Mouse (Mus musculus): ENCODE data around the gene Ppp2r5e. TPM values are rescaled to one million over a fixed set of nuclear protein-coding genes. Genes with fewer than 3 reads are reported as not detected.

The Ppp2r5e gene
- total RNA-seq, 1 experiment from 2014 or later, result 26.7 TPM

DNA sequence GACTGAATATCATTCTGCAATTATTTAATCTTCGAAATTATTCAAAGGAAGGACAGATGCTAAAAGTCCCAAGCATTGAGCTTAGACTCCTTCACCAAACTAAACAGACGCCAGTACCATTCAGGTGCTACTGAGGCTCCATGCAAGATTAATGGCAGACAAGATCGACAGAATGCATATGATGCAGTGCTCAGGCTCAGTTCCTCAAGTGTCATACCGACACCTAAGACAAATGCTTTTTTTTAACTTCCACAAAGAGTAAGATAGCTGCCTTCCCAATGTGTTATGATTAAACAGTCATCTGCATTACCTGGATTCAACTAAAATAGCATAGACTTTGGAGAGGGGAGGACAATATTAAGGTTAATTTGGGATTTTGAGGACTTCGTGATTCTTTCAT is 1.6 kb downstream of the Ppp2r5e start:
- no peak for ATAC-seq (replicated peaks in 1 of 2; ENCODE audit: insufficient read depth in 1 of 2, low FRiP score in 2 of 2, low TSS enrichment in 1 of 2, low read depth in 1 of 2, poor library complexity in 2 of 2, severe bottlenecking in 2 of 2)

DNA sequence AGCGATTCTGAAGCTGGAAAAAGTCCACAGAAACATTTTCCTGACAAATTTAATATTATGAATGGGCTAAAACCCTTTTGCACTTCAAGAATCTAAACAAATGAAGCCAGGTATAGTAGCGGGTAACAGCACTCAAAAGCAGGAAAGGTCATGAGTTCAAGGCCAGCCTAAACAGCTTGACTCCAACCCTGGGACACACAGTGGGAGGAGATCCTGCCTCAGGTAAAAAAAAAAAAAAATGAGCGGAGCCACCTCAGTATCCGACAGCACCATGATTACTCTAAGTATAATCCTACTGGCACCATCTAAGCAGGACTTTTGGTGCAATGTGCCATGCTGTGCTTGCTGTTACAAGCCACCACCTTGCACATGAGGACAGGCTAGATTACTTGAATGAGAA is 2.2 kb downstream of the Ppp2r5e start:
- ATAC-seq (replicated peaks in 1 of 2; ENCODE audit: insufficient read depth in 1 of 2, low FRiP score in 2 of 2, low TSS enrichment in 1 of 2, low read depth in 1 of 2, poor library complexity in 2 of 2, severe bottlenecking in 2 of 2), result no peak

DNA sequence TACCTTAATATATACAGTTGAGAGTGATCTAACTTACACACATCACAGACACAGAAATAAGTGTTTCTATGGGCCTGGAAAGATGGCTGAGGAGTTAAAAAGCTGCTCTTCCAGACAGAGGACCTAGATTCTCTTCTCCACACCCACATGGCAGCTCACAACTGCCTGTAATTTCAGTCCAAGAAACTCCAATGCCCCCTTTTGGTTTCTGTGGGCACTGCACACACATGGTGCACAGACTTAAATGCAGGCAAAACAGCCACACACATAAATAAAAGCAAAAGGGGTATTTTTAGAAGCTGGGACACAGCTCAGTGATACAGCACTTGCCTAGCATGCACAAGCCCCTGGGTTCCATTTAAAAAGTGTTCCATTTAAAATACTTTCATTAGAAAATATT is 8.5 kb downstream of the Ppp2r5e start:
- no peak for ATAC-seq (replicated peaks in 1 of 2; ENCODE audit: insufficient read depth in 1 of 2, low FRiP score in 2 of 2, low TSS enrichment in 1 of 2, low read depth in 1 of 2, poor library complexity in 2 of 2, severe bottlenecking in 2 of 2)

DNA sequence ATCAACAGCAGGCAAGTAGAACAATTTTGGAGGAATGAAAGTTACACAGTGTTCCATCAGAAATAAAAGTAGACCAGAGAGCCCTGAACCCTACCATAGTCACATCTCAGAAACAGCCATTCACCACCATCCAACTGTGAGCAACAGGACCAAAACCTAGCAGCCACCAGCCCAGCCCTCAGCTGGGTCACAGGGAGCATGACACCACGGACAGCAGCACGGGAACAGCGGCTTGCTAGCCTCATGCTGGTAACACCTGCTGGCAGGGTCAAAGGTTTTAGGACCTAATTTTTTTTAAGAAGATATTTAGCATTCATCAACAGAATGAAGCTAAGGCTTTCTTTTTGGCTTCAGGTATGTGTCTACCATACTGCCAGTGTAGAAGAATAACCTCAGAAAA is 12.3 kb downstream of the Ppp2r5e start:
- no peak for ATAC-seq (replicated peaks in 1 of 2; ENCODE audit: insufficient read depth in 1 of 2, low FRiP score in 2 of 2, low TSS enrichment in 1 of 2, low read depth in 1 of 2, poor library complexity in 2 of 2, severe bottlenecking in 2 of 2)

DNA sequence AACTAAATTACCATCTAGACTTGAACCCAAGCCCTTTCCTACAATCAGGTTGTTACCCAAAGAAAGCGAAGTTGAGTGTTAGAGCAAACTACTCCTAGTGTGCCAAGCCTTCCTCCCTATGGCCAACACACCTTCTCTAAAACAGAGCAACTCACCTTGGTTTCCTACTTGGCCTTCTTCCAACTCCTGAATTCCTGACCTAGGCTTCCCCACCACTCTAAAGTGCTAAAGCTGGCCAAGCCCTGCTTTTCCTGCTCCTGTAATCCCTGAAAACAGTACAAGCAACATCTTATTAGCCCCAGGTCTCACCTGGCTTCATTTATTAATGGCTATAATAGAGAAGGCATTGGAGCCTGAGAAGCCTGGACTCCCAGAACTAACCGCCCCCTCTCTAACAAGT is 17.0 kb downstream of the Ppp2r5e start:
- ATAC-seq (replicated peaks in 1 of 2; ENCODE audit: insufficient read depth in 1 of 2, low FRiP score in 2 of 2, low TSS enrichment in 1 of 2, low read depth in 1 of 2, poor library complexity in 2 of 2, severe bottlenecking in 2 of 2), result no peak

DNA sequence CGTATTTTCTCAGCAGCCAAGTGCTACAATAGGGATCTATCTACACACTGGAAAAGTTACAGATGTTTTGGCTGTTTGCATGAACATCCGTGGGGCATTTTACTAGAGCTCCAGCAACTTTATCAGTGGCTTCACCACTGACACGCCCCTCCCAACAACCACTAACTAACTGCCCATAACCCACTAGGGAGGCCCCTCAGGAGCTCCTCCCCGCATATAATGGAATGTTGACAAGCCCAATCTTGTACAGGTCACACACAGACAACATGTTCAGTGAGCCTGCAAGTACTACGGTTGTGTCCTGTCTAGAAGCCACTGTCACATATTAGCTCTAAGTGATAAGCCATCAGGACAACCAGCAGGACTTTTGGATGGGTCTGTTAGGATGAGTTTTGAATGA is 18.8 kb downstream of the Ppp2r5e start:
- ATAC-seq (replicated peaks in 1 of 2; ENCODE audit: insufficient read depth in 1 of 2, low FRiP score in 2 of 2, low TSS enrichment in 1 of 2, low read depth in 1 of 2, poor library complexity in 2 of 2, severe bottlenecking in 2 of 2), result no peak

GRCm38 (mm10) chr12:75572271-75572670 is 23.8 kb downstream of the Ppp2r5e start:
- ATAC-seq (replicated peaks in 1 of 2; ENCODE audit: insufficient read depth in 1 of 2, low FRiP score in 2 of 2, low TSS enrichment in 1 of 2, low read depth in 1 of 2, poor library complexity in 2 of 2, severe bottlenecking in 2 of 2), result peak; percentile 49 to 60; a peak in 1 of 4 replicates

- ATAC-seq (replicated peaks in 1 of 2; ENCODE audit: insufficient read depth in 1 of 2, low FRiP score in 2 of 2, low TSS enrichment in 1 of 2, low read depth in 1 of 2, poor library complexity in 2 of 2, severe bottlenecking in 2 of 2), result no peak
Observed at GRCm38 (mm10) chr12:75570138-75570537, 25.9 kb downstream of the Ppp2r5e start.

GRCm38 (mm10) chr12:75567745-75568144 is 28.3 kb downstream of the Ppp2r5e start:
- ATAC-seq (replicated peaks in 1 of 2; ENCODE audit: insufficient read depth in 1 of 2, low FRiP score in 2 of 2, low TSS enrichment in 1 of 2, low read depth in 1 of 2, poor library complexity in 2 of 2, severe bottlenecking in 2 of 2), result no peak

GRCm38 (mm10) chr12:75565756-75566155 is 30.3 kb downstream of the Ppp2r5e start:
- no peak for ATAC-seq (replicated peaks in 1 of 2; ENCODE audit: insufficient read depth in 1 of 2, low FRiP score in 2 of 2, low TSS enrichment in 1 of 2, low read depth in 1 of 2, poor library complexity in 2 of 2, severe bottlenecking in 2 of 2)

GRCm38 (mm10) chr12:75564498-75564897 is 31.5 kb downstream of the Ppp2r5e start:
- no peak for ATAC-seq (replicated peaks in 1 of 2; ENCODE audit: insufficient read depth in 1 of 2, low FRiP score in 2 of 2, low TSS enrichment in 1 of 2, low read depth in 1 of 2, poor library complexity in 2 of 2, severe bottlenecking in 2 of 2)

- no peak for ATAC-seq (replicated peaks in 1 of 2; ENCODE audit: insufficient read depth in 1 of 2, low FRiP score in 2 of 2, low TSS enrichment in 1 of 2, low read depth in 1 of 2, poor library complexity in 2 of 2, severe bottlenecking in 2 of 2)
Observed at GRCm38 (mm10) chr12:75562996-75563618, 32.9 kb downstream of the Ppp2r5e start.

DNA sequence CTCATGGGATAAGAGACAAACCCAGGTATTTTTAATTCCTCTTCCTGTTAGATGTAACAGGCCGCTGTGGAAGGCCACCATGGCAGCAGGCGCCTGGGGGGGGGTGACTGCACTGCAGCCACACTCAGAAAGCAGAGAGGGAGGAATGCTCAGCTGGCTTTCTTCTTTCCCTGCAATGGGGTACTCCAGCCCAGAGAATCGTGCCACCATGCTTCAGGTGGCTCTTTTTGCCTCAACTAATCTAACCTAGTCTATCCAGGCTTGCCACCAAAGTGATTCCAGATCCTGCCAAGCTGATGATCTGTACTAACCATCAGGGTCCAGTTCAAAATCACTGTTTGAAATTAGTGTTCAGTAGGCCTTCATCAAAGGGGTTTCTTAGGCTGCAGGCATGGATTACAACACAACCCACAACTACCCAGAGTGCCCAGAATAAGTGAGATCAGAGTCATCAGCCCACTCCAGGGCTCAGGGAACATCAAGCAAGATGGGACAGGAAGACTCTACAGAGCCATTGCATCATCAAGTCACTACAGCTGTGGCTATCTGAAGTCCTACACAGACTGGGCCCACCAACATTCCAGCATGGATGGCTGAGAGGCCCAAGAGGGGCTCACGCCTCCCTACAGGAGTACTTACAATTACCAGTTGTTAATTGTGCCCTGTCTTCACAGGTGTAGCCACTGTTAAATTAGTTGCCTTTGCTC is 35.2 kb downstream of the Ppp2r5e start:
- no peak for ATAC-seq (replicated peaks in 1 of 2; ENCODE audit: insufficient read depth in 1 of 2, low FRiP score in 2 of 2, low TSS enrichment in 1 of 2, low read depth in 1 of 2, poor library complexity in 2 of 2, severe bottlenecking in 2 of 2)

DNA sequence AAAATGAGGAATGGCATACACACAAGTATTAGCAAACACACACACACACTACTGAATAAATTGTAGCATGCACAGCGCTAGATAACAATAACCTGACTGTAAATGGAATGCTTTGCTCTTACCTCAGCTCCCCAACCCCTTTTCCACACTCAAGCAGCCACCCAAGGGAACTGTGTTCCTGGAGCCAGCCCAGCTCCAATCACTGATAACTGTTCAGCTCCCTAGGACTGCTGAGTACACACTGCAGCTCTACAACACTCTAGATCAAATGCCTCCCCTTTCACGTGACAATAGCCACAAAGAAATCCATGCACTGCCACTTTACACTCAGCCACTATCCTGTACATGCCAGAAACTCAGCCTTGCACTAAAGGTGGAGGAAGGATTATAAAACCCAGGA is 36.8 kb downstream of the Ppp2r5e start:
- no peak for ATAC-seq (replicated peaks in 1 of 2; ENCODE audit: insufficient read depth in 1 of 2, low FRiP score in 2 of 2, low TSS enrichment in 1 of 2, low read depth in 1 of 2, poor library complexity in 2 of 2, severe bottlenecking in 2 of 2)

GRCm38 (mm10) chr12:75557813-75558212 is 38.2 kb downstream of the Ppp2r5e start:
- no peak for ATAC-seq (replicated peaks in 1 of 2; ENCODE audit: insufficient read depth in 1 of 2, low FRiP score in 2 of 2, low TSS enrichment in 1 of 2, low read depth in 1 of 2, poor library complexity in 2 of 2, severe bottlenecking in 2 of 2)

GRCm38 (mm10) chr12:75555032-75555431 is 41.0 kb downstream of the Ppp2r5e start:
- ATAC-seq (replicated peaks in 1 of 2; ENCODE audit: insufficient read depth in 1 of 2, low FRiP score in 2 of 2, low TSS enrichment in 1 of 2, low read depth in 1 of 2, poor library complexity in 2 of 2, severe bottlenecking in 2 of 2), result no peak

DNA sequence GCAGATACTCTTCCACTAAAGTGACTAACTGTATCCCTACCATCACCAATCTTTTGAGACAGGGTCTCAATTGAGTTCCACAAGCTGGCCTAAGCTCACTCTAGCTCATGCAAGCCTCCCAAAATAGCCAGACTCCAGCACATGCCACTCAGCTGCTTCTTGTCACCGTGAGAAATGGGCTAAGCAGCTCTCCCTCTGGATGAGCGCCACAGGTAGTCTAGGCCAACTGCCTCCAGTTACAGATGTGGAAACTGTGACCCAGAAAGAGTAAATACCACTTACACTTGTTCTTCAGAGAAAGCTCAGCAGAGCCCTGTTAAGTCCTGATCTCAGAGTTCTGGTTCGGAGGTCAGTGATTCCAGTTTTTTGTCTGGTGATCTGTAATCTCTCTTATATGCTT is 43.7 kb downstream of the Ppp2r5e start:
- no peak for ATAC-seq (replicated peaks in 1 of 2; ENCODE audit: insufficient read depth in 1 of 2, low FRiP score in 2 of 2, low TSS enrichment in 1 of 2, low read depth in 1 of 2, poor library complexity in 2 of 2, severe bottlenecking in 2 of 2)

DNA sequence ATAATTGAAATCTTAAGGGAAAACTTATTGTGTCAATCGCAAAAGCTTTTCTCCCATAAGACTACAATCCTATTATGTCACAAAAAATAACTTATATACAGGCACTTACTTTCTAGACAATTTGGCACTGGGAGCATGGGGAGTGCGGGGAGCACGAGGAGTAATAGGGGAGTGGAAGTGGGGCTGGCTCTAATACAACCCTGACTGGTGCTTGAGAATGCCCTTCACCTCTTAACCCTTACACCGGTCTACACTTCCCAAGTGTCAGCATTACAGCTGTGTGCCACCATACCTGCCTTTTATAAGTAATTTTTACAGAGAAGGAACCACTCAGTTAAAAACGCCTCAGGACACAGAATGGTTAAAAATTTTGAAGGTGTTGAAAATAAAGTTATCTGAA is 44.4 kb downstream of the Ppp2r5e start:
- no peak for ATAC-seq (replicated peaks in 1 of 2; ENCODE audit: insufficient read depth in 1 of 2, low FRiP score in 2 of 2, low TSS enrichment in 1 of 2, low read depth in 1 of 2, poor library complexity in 2 of 2, severe bottlenecking in 2 of 2)

DNA sequence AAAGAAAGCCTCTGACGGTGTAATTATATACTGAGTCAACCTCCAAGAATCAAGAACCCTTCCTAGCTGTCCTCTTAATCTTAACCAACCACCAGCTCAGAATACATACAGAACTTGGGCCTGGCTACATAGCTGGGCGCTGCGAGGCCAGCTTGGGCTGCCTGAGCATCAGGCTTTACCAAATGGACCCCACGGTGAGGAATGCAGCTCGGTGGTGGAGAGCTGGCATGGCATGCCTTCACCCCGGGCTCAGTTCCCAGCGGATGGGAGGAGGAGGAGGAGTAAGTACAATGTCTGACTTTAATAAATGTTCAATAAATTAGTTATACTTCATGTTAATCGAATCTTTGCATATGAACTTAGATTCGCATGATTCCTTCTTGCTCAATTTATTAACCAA is 47.0 kb downstream of the Ppp2r5e start:
- no peak for ATAC-seq (replicated peaks in 1 of 2; ENCODE audit: insufficient read depth in 1 of 2, low FRiP score in 2 of 2, low TSS enrichment in 1 of 2, low read depth in 1 of 2, poor library complexity in 2 of 2, severe bottlenecking in 2 of 2)

Data from hematopoietic stem cell, adult 5-6 weeks (primary cell).